Mouse (Mus musculus): Measurements from ENCODE around the gene Zfp637. TPM values are rescaled to one million over a fixed set of nuclear protein-coding genes. Genes with fewer than 3 reads are reported as not detected.

Gene Zfp637
- polyA plus RNA-seq (2015; fragmentation: Illumina TruSeq; extraction: RNeasy Lipid Tissue Mini Kit (QIAGEN cat#74804); ENCODE audit: insufficient read depth, low replicate concordance), result 21.3 TPM

DNA sequence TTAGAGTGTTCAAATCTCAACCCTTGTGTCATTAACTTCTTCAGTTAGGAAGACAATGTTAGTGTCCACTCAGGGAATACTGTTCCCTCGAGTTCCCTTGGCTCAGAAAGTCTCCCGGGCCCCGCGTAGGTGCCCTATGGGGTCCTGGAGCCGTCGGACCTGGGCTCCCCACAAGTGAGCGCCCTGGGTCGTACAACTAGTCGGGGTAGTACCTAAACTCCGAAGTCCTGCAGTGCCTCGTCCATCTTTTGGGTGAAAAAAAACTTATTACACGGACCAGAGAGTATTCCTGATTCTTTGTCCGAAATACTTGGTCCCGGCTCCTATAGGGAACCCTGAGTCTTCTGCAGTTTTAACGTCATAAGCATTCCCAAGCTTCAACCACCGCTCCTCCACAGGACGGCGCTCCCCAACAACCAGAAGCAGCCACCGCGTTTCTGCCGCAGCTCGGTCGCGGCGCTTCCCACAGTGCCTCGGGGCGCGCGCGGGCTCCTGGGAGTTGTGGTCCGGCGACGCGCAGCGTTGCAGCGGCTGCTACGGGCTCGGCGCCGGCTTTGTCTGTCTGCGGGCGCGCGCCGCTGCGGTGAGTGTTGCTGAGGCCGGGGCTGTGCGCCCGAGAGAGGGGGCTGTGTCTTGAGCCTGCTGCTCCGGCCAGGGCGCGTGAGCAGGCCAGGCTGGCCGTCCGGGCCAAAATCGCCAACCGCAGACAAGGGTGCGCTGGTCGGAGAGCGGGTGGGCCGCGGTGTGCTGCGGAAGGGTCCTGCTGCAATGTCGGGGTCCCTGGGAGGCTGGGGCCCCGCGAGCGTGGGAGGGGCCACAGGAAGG lies at the start of gene Zfp637:
Gene Zfp637 (plus strand): TSS at position 495 of the 825 bp plus-strand sequence.

DNA sequence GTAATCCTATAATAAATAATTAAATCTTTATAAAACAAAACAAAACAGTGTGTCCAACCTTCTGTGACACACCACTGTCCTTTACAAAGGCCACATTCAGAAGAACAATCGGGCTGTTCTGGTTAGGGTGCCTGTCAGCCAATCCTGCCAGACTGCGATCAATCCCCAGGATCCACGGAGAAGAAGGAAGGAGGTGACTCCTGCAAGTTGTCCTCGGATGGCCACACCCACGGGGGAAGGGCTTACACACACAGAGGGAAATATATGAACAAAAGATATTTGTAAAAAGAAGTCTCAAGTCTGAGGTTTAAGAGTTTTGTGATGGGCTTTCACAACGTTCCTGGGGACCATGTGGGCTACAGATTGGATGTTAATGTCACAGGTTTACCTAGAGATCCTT lies 20.9 kb downstream of the Zfp637 start, which contains the start of gene Zfp239:
Gene Zfp239 (plus strand): TSS at position 253 of the 400 bp plus-strand sequence.

Other genes with a start within 250 kb of the Zfp637 start
- gene Zfp239, start 20.9 kb downstream of the Zfp637 start, polyA plus RNA-seq (2015; fragmentation: Illumina TruSeq; extraction: RNeasy Lipid Tissue Mini Kit (QIAGEN cat#74804); ENCODE audit: insufficient read depth, low replicate concordance), result 5.6 TPM
- gene Hnrnpf, start 59.1 kb downstream of the Zfp637 start, polyA plus RNA-seq (2015; fragmentation: Illumina TruSeq; extraction: RNeasy Lipid Tissue Mini Kit (QIAGEN cat#74804); ENCODE audit: insufficient read depth, low replicate concordance), result 950 TPM
- gene Fxyd4, start 96.5 kb downstream of the Zfp637 start, polyA plus RNA-seq (2015; fragmentation: Illumina TruSeq; extraction: RNeasy Lipid Tissue Mini Kit (QIAGEN cat#74804); ENCODE audit: insufficient read depth, low replicate concordance), result not detected
- gene Rasgef1a, start 170.3 kb downstream of the Zfp637 start, polyA plus RNA-seq (2015; fragmentation: Illumina TruSeq; extraction: RNeasy Lipid Tissue Mini Kit (QIAGEN cat#74804); ENCODE audit: insufficient read depth, low replicate concordance), result 1.7 TPM